Mouse (Mus musculus): ENCODE measurements at regions not wholly inside any gene's neighbourhood (a gene's known extent, or its start where the extent isn't known, plus 50 kb on each side); places are given as distances from the start of the nearest gene placed in this dataset.

- H3K4me3 ChIP-seq (ENCODE audit: low read depth, low read length) = no peak overlapping the region
- H3K9me3 ChIP-seq (ENCODE audit: control insufficient read depth, low read length) = no peaks in the 10 kb centered on the region
- H3K27ac ChIP-seq (ENCODE audit: low read depth) = no peak overlapping the region
- no peaks in the 10 kb centered on the region for H3K4me1 ChIP-seq (replicated peaks; ENCODE audit: control insufficient read depth, insufficient read depth, low read length)
- ATAC-seq (replicated peaks; ENCODE audit: low FRiP score, low TSS enrichment, low read depth) (no peak), DNase-seq (ENCODE audit: low spot score) (no peak)
- H3K9ac ChIP-seq (ENCODE audit: low read length) = no peak overlapping the region
- H3K27me3 ChIP-seq (replicated peaks; ENCODE audit: control insufficient read depth, insufficient read depth, low read length) = no peaks in the 10 kb centered on the region
- no peak overlapping the region for H3K4me2 ChIP-seq (ENCODE audit: low read length)
- no peaks in the 10 kb centered on the region for H3K36me3 ChIP-seq (ENCODE audit: control insufficient read depth, insufficient read depth, low read length)
- WGBS = 69% methylated on average over 4 of the region's 4 CpGs
These were observed 774.2 kb upstream of the Klhl1 start for GRCm38 (mm10) chr14:97293109-97293508.

- DNase-seq (ENCODE audit: low spot score) = no peak
- ATAC-seq (replicated peaks; ENCODE audit: low FRiP score, low TSS enrichment, low read depth) = no peak
- no peak overlapping the region for H3K27ac ChIP-seq (ENCODE audit: low read depth)
- H3K36me3 ChIP-seq (ENCODE audit: control insufficient read depth, insufficient read depth, low read length) = no peaks in the 10 kb centered on the region
- H3K4me1 ChIP-seq (replicated peaks; ENCODE audit: control insufficient read depth, insufficient read depth, low read length) = no peaks in the 10 kb centered on the region
- H3K4me2 ChIP-seq (ENCODE audit: low read length) = no peak overlapping the region
- H3K4me3 ChIP-seq (ENCODE audit: low read depth, low read length) = no peak overlapping the region
- no peaks in the 10 kb centered on the region for H3K27me3 ChIP-seq (replicated peaks; ENCODE audit: control insufficient read depth, insufficient read depth, low read length)
- no peak overlapping the region for H3K9ac ChIP-seq (ENCODE audit: low read length)
- H3K9me3 ChIP-seq (ENCODE audit: control insufficient read depth, low read length) = no peaks in the 10 kb centered on the region
These were observed 768.5 kb upstream of the Klhl1 start for GRCm38 (mm10) chr14:97287447-97287846.

GRCm38 (mm10) chr14:97258461-97258860, 739.6 kb upstream of the Klhl1 start:
- H3K4me2 ChIP-seq (ENCODE audit: low read length) = no peak overlapping the region
- 50% methylated on average over 3 of the region's 3 CpGs for WGBS
- no peak overlapping the region for H3K27ac ChIP-seq (ENCODE audit: low read depth)
- no peaks in the 10 kb centered on the region for H3K4me1 ChIP-seq (replicated peaks; ENCODE audit: control insufficient read depth, insufficient read depth, low read length)
- no peaks in the 10 kb centered on the region for H3K9me3 ChIP-seq (ENCODE audit: control insufficient read depth, low read length)
- H3K9ac ChIP-seq (ENCODE audit: low read length) = no peak overlapping the region
- no peak for DNase-seq (ENCODE audit: low spot score)
- no peak overlapping the region for H3K4me3 ChIP-seq (ENCODE audit: low read depth, low read length)
- ATAC-seq (replicated peaks; ENCODE audit: low FRiP score, low TSS enrichment, low read depth) = no peak
- H3K36me3 ChIP-seq (ENCODE audit: control insufficient read depth, insufficient read depth, low read length) = no peaks in the 10 kb centered on the region
- no peaks in the 10 kb centered on the region for H3K27me3 ChIP-seq (replicated peaks; ENCODE audit: control insufficient read depth, insufficient read depth, low read length)
